25 mouse cellular contexts compared by ENCODE assay signal in genomic region chr11:5339732-5340131, GRCm38 (mm10).
"Had no signal": no experiment of that assay in that cellular context is flagged by ENCODE, and none has a peak within 500 bp of the region (broad histone marks: within the 10 kb centered on the region; RNA-seq: fewer than 3 reads in every experiment).

No protein-coding gene starts in this region.

- ATAC-seq: hindbrain, postnatal 0 days; inflammation-experienced regulatory T-cells, adult 6 months; intestine, embryonic 15.5 days; intestine, postnatal 0 days had no signal

- H3K36me3 ChIP-seq: heart, embryonic 12.5 days; hindbrain, embryonic 13.5 days; hindbrain, embryonic 15.5 days; intestine, embryonic 15.5 days; limb, embryonic 12.5 days; liver, embryonic 13.5 days; liver, embryonic 15.5 days had no signal

- H3K27me3 ChIP-seq: heart, embryonic 12.5 days; hindbrain, embryonic 13.5 days; hindbrain, embryonic 15.5 days; intestine, embryonic 15.5 days; limb, embryonic 12.5 days; liver, embryonic 13.5 days; liver, embryonic 15.5 days had no signal

- H3K9ac ChIP-seq: heart, embryonic 12.5 days; hindbrain, embryonic 13.5 days; hindbrain, embryonic 15.5 days; intestine, embryonic 15.5 days; limb, embryonic 12.5 days; liver, embryonic 13.5 days; liver, embryonic 15.5 days had no signal

- H3K4me2 ChIP-seq: heart, embryonic 12.5 days; hindbrain, embryonic 13.5 days; hindbrain, embryonic 15.5 days; intestine, embryonic 15.5 days; limb, embryonic 12.5 days; liver, embryonic 11.5 days; liver, embryonic 13.5 days; liver, embryonic 15.5 days had no signal

- DNase-seq: gastrocnemius, postnatal 14 days; gastrocnemius, postnatal 36 days; heart, adult 2 months; heart, postnatal 10 days; heart, postnatal 4 days; kidney, adult 18-20 months; kidney, adult 8-10 months; kidney, postnatal 10 days; kidney, postnatal 36 days; layer of hippocampus, adult 9-11 months; layer of hippocampus, postnatal 36 days; left cerebral cortex, postnatal 4 days; liver; liver, embryonic 13.5 days had no signal

- H3K4me3 ChIP-seq: heart, adult 2 months; heart, embryonic 12.5 days; hindbrain, embryonic 10.5 days; hindbrain, embryonic 13.5 days; hindbrain, embryonic 15.5 days; intestine, embryonic 15.5 days; limb, embryonic 12.5 days; liver, embryonic 13.5 days; liver, embryonic 15.5 days had no signal

- H3K9me3 ChIP-seq: heart, embryonic 12.5 days; hindbrain, embryonic 10.5 days; hindbrain, embryonic 13.5 days; hindbrain, embryonic 15.5 days; intestine, embryonic 15.5 days; limb, embryonic 12.5 days; liver, embryonic 13.5 days; liver, embryonic 15.5 days had no signal

- H3K4me1 ChIP-seq: heart, embryonic 12.5 days; hindbrain, embryonic 10.5 days; hindbrain, embryonic 13.5 days; hindbrain, embryonic 15.5 days; intestine, embryonic 15.5 days; limb, embryonic 12.5 days; liver, embryonic 15.5 days had no signal

- H3K27ac ChIP-seq: heart, adult 2 months; hindbrain, embryonic 10.5 days; hindbrain, embryonic 13.5 days; hindbrain, embryonic 15.5 days; hindbrain, postnatal 0 days; intestine, embryonic 15.5 days; limb, embryonic 12.5 days; liver, embryonic 13.5 days; liver, embryonic 15.5 days had no signal
